Mouse (Mus musculus): Measurements from ENCODE around the gene Gm17720.
"Not testable (repeated sequence)": the region's sequence is repeated elsewhere in the genome, so short reads cannot be mapped to it uniquely, and the experiment has no call there.

The Gm17720 gene

DNA sequence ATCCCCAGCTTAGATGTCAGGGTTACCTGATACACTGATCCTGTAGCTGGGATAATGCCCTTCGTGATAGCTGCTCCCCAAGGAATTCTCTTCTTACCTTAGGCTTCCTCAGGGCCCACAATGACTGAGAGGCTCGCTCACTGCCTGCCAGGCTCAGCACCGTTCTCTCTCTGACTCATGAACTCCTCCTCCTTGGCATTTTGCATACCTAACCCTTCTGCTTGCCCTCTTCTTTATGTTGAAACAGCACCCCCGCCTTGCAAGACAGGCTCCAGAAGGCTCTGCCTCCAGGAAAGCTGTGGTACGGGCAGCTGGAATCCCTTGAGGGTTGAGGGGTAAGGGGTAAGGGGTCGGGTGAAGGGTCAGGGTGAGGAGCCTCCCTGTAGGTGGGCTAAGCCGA, 63.3 kb downstream of the Gm17720 start:
- DNase-seq: no peak

DNA sequence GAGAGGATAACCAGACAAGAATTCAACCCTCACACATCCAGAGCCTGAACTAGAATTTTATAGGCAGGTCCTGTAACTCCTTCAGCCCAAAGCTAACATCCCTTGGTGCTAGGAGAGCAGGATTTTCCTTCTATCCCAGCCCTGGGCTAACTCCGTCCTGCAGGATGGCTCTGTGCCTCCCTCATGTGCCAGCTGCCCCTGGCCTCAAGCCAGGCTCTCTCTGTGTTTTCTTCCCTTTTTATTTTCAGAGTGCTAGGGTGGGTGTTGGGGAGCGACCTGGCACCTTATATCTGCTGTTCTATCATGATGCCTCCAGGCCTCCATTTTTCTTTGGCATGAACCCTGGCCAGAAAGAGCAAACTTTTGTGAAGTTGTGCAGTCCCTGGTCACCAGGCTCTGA, 66.4 kb downstream of the Gm17720 start:
- DNase-seq: no peak

DNA sequence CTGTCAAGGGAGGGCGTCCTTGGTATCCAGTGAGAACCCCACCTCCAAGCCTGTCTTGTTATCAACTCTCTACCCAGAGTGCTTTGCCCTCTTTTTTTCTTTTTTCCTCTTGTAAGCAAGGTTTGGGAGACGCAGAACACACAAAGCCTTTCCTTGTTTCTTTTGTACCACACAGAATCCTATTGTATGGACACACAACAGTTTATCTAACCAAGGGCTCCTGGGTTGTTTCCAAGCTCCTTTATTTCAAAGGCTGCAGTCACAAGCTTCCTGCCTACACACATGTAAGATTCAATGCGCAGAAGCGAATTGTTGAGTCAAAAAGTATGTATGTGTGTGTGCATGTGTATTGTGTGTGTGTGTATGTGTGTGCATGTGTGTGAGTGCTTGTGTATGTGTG, 68.2 kb downstream of the Gm17720 start:
- no peak for DNase-seq

DNA sequence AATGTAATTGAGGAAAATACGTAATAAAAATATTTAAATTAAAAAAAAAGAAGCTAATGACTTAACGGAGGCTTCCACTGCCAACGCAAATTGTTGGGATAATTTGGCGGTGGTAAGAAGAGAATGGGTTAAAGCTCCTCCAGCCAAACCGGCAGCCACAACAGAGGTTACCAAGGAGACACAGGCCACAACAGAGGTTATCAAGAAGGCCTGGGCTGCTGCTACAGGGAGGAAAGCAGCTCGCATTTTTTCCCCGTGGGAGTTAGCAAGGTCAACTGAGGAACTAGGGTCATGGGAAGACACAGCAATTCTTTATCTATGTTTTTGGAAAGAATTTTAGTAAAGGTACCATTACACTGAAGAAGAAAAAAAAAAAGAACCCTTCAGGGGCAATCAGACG, 68.8 kb downstream of the Gm17720 start:
- not testable (repeated sequence) for DNase-seq
